Mouse (Mus musculus) limb, embryonic 15.5 days (tissue): ENCODE measurements at regions not wholly inside any gene's neighbourhood (a gene's known extent, or its start where the extent isn't known, plus 50 kb on each side); places are given as distances from the start of the nearest gene placed in this dataset.

Source experiments
- ATAC-seq: fragments of 200-750 bp; cut with Nextera tagmentation; 2 replicates; pipeline ENCODE4 v1.8.0; 2017; ENCODE audit warnings: low read depth, moderate TSS enrichment; ENCODE audit not compliant: insufficient number of reproducible peaks, low FRiP score, low TSS enrichment
- H3K27ac ChIP-seq: fragments of 300-500 bp; sonication (generic); 2 replicates; pipeline ENCODE4 v1.5.1; 2015; ENCODE audit warnings: moderate library complexity, mild to moderate bottlenecking, inconsistent platforms
- H3K27me3 ChIP-seq: fragments of 300-500 bp; sonication (generic); 2 replicates; pipeline ENCODE4 v1.6.1; 2015; ENCODE audit warnings: inconsistent platforms
- H3K36me3 ChIP-seq: fragments of 300-500 bp; sonication (generic); 2 replicates; pipeline ENCODE4 v1.6.1; 2015; ENCODE audit warnings: inconsistent platforms
- H3K4me1 ChIP-seq: fragments of 300-500 bp; sonication (generic); 2 replicates; pipeline ENCODE4 v1.6.1; 2015; ENCODE audit warnings: inconsistent platforms
- H3K4me2 ChIP-seq: fragments of 300-500 bp; sonication (generic); 2 replicates; pipeline ENCODE4 v1.6.1; 2015; ENCODE audit warnings: mild to moderate bottlenecking, inconsistent platforms
- H3K4me3 ChIP-seq: fragments of 300-500 bp; sonication (generic); 2 replicates; pipeline ENCODE4 v1.5.1; 2015; ENCODE audit warnings: mild to moderate bottlenecking, inconsistent platforms
- H3K9ac ChIP-seq: fragments of 300-500 bp; sonication (generic); 2 replicates; pipeline ENCODE4 v1.6.1; 2015; ENCODE audit warnings: inconsistent platforms
- H3K9me3 ChIP-seq: fragments of 300-500 bp; sonication (generic); 2 replicates; pipeline ENCODE4 v1.6.1; 2016; ENCODE audit warnings: inconsistent platforms
- WGBS: fragments of 180-500 bp; shearing (Covaris S2); methylation state at CpG from one replicate; pipeline ENCODE4 v1.1.7; 2015; 5-methylcytosine and 5-hydroxymethylcytosine counted together

GRCm38 (mm10) chr8:25361420-25361819, 537.3 kb upstream of the Adam5 start:
- Histone ChIP-seq H3K9me3 (no peaks in the 10 kb centered on the region), H3K36me3 (no peaks in the 10 kb centered on the region), H3K27me3 (no peaks in the 10 kb centered on the region), H3K4me2 (no peak overlapping the region), H3K4me1 (0 out of 2 replicates have a peak, but pooled peaks cover 5% of the 10 kb centered on the region), H3K4me3 (no peak overlapping the region), H3K27ac (no peak overlapping the region), H3K9ac (no peak overlapping the region)
- ATAC-seq: no peak
- 89% methylated on average over 5 of the region's 5 CpGs for WGBS

- Histone ChIP-seq H3K36me3 (no peaks in the 10 kb centered on the region), H3K4me1 (peaks cover 16% of the 10 kb centered on the region), H3K4me3 (no peak overlapping the region), H3K4me2 (no peak overlapping the region), H3K27ac (peak overlapping the region; percentile 65), H3K9me3 (no peaks in the 10 kb centered on the region), H3K27me3 (no peaks in the 10 kb centered on the region), H3K9ac (no peak overlapping the region)
- peak; percentile 72 for ATAC-seq
- 68% methylated on average over 12 of the region's 12 CpGs for WGBS
These were observed 534.5 kb upstream of the Adam5 start for GRCm38 (mm10) chr8:25358539-25359165.

GRCm38 (mm10) chr8:25353822-25354770, 529.9 kb upstream of the Adam5 start:
- 4% methylated on average over 27 of the region's 27 CpGs for WGBS
- no peaks in the 10 kb centered on the region for H3K36me3 ChIP-seq

GRCm38 (mm10) chr8:25353405-25353804, 529.2 kb upstream of the Adam5 start:
- Histone ChIP-seq H3K9me3 (no peaks in the 10 kb centered on the region), H3K4me3 (peak overlapping the region; percentile 19; the same call in 1 of the 2 replicates)
- WGBS: 45% methylated on average over 7 of the region's 7 CpGs

More at GRCm38 (mm10) chr8:25353822-25354770, 529.9 kb upstream of the Adam5 start:
- H3K9ac ChIP-seq: no peak overlapping the region
- peaks cover 20% of the 10 kb centered on the region for H3K4me1 ChIP-seq
- peak; percentile 62; the same call in 1 of the 2 replicates for ATAC-seq
- peak overlapping the region; percentile 19 for H3K4me3 ChIP-seq
- H3K27me3 ChIP-seq: 0 out of 2 replicates have a peak, but pooled peaks cover 3% of the 10 kb centered on the region
- H3K9me3 ChIP-seq: no peaks in the 10 kb centered on the region
- peak overlapping the region; percentile 81 for H3K27ac ChIP-seq
- peak overlapping the region; percentile 43 for H3K4me2 ChIP-seq

GRCm38 (mm10) chr8:25348003-25348683, 524.0 kb upstream of the Adam5 start:
- Histone ChIP-seq H3K9ac (no peak overlapping the region), H3K9me3 (no peaks in the 10 kb centered on the region), H3K36me3 (no peaks in the 10 kb centered on the region), H3K4me1 (peaks cover 5% of the 10 kb centered on the region), H3K27ac (no peak overlapping the region), H3K27me3 (0 out of 2 replicates have a peak, but pooled peaks cover 3% of the 10 kb centered on the region), H3K4me3 (no peak overlapping the region), H3K4me2 (no peak overlapping the region)
- 59% methylated on average over 10 of the region's 10 CpGs for WGBS
- ATAC-seq: no peak

More at GRCm38 (mm10) chr8:25353405-25353804, 529.2 kb upstream of the Adam5 start:
- Histone ChIP-seq H3K27ac (peak overlapping the region; percentile 81), H3K9ac (no peak overlapping the region), H3K27me3 (0 out of 2 replicates have a peak, but pooled peaks cover 3% of the 10 kb centered on the region), H3K4me1 (peaks cover 20% of the 10 kb centered on the region), H3K4me2 (peak overlapping the region; percentile 43), H3K36me3 (no peaks in the 10 kb centered on the region)
- ATAC-seq: no peak

- Histone ChIP-seq H3K9me3 (no peaks in the 10 kb centered on the region), H3K27ac (peak overlapping the region; percentile 81), H3K36me3 (no peaks in the 10 kb centered on the region), H3K9ac (no peak overlapping the region), H3K4me2 (peak overlapping the region; percentile 29), H3K4me1 (peaks cover 15% of the 10 kb centered on the region), H3K4me3 (no peak overlapping the region), H3K27me3 (no peaks in the 10 kb centered on the region)
- 14% methylated on average over 10 of the region's 10 CpGs for WGBS
- peak; percentile 83 for ATAC-seq
These were observed 519.0 kb upstream of the Adam5 start for GRCm38 (mm10) chr8:25343160-25343602.

GRCm38 (mm10) chr8:25342501-25342900, 518.3 kb upstream of the Adam5 start:
- Histone ChIP-seq H3K27ac (no peak overlapping the region), H3K9me3 (no peaks in the 10 kb centered on the region), H3K4me2 (no peak overlapping the region), H3K27me3 (no peaks in the 10 kb centered on the region), H3K4me3 (no peak overlapping the region), H3K4me1 (peaks cover 15% of the 10 kb centered on the region), H3K9ac (no peak overlapping the region), H3K36me3 (no peaks in the 10 kb centered on the region)
- WGBS: 67% methylated on average over 5 of the region's 5 CpGs
- no peak for ATAC-seq

GRCm38 (mm10) chr8:25341225-25341624, 517.1 kb upstream of the Adam5 start:
- H3K27ac ChIP-seq: no peak overlapping the region; the same call in 1 of the 2 replicates
- H3K36me3 ChIP-seq: no peaks in the 10 kb centered on the region
- H3K4me3 ChIP-seq: no peak overlapping the region

GRCm38 (mm10) chr8:25340729-25341128, 516.6 kb upstream of the Adam5 start:
- no peaks in the 10 kb centered on the region for H3K9me3 ChIP-seq
- no peaks in the 10 kb centered on the region for H3K36me3 ChIP-seq
- peaks cover 15% of the 10 kb centered on the region for H3K4me1 ChIP-seq
- no peak for ATAC-seq
- WGBS: 82% methylated on average over 2 of the region's 2 CpGs
- no peak overlapping the region for H3K27ac ChIP-seq
- no peak overlapping the region for H3K4me3 ChIP-seq
- H3K9ac ChIP-seq: no peak overlapping the region
- no peaks in the 10 kb centered on the region for H3K27me3 ChIP-seq
- no peak overlapping the region for H3K4me2 ChIP-seq

More at GRCm38 (mm10) chr8:25341225-25341624, 517.1 kb upstream of the Adam5 start:
- Histone ChIP-seq H3K4me1 (peaks cover 15% of the 10 kb centered on the region), H3K9me3 (no peaks in the 10 kb centered on the region), H3K4me2 (no peak overlapping the region), H3K27me3 (no peaks in the 10 kb centered on the region), H3K9ac (no peak overlapping the region)
- ATAC-seq: no peak
- 62% methylated on average over 5 of the region's 5 CpGs for WGBS

- H3K27ac ChIP-seq: no peak overlapping the region
These were observed 508.0 kb upstream of the Adam5 start for GRCm38 (mm10) chr8:25332120-25332607.

GRCm38 (mm10) chr8:25331161-25331776, 507.1 kb upstream of the Adam5 start:
- no peaks in the 10 kb centered on the region for H3K36me3 ChIP-seq
- no peak overlapping the region for H3K4me3 ChIP-seq
- no peak for ATAC-seq
- peaks cover 41% of the 10 kb centered on the region for H3K4me1 ChIP-seq
- H3K9me3 ChIP-seq: no peaks in the 10 kb centered on the region
- no peak overlapping the region for H3K4me2 ChIP-seq
- 0 out of 2 replicates have a peak overlapping the region, but pooled peaks have one; percentile 43 for H3K27ac ChIP-seq
- no peaks in the 10 kb centered on the region for H3K27me3 ChIP-seq
- WGBS: 40% methylated on average over 7 of the region's 7 CpGs
- no peak overlapping the region for H3K9ac ChIP-seq

More at GRCm38 (mm10) chr8:25332120-25332607, 508.0 kb upstream of the Adam5 start:
- Histone ChIP-seq H3K9ac (no peak overlapping the region), H3K9me3 (no peaks in the 10 kb centered on the region), H3K36me3 (no peaks in the 10 kb centered on the region), H3K4me1 (peaks cover 34% of the 10 kb centered on the region), H3K4me2 (no peak overlapping the region), H3K27me3 (no peaks in the 10 kb centered on the region), H3K4me3 (no peak overlapping the region)
- ATAC-seq: no peak
- WGBS: 36% methylated on average over 8 of the region's 8 CpGs
